Mouse (Mus musculus) C2C12 (cell line): ENCODE results near the gene Klc3. TPM values are rescaled to one million over a fixed set of nuclear protein-coding genes. Genes with fewer than 3 reads are reported as not detected.

ENCODE experiments used
- H3K27me3 ChIP-seq: one replicate; pipeline ENCODE4 v1.6.1; 2011; ENCODE audit not compliant: control insufficient read depth, insufficient read depth, insufficient read length
- H3K36me3 ChIP-seq: one replicate; pipeline ENCODE4 v1.6.1; 2011; ENCODE audit not compliant: control insufficient read depth, insufficient read depth
- H3K4me3 ChIP-seq: one replicate; pipeline ENCODE4 v1.5.1; 2011; ENCODE audit warnings: mild to moderate bottlenecking, control low read depth; ENCODE audit not compliant: poor library complexity, insufficient read depth, severe bottlenecking
- H3K79me2 ChIP-seq: one replicate; pipeline ENCODE4 v1.6.1; 2011; ENCODE audit not compliant: control insufficient read depth, insufficient read depth
- H3K79me3 ChIP-seq: one replicate; pipeline ENCODE4 v1.6.1; 2011; ENCODE audit warnings: low read depth, control low read depth
- H3ac ChIP-seq: one replicate; pipeline ENCODE3; 2011; ENCODE audit warnings: low read depth; ENCODE audit not compliant: control insufficient read depth, insufficient read length
- CEBPB ChIP-seq: IDR thresholded peaks from one replicate; pipeline ENCODE4 v1.6.1; 2011; ENCODE audit warnings: low read depth, mild to moderate bottlenecking, control low read depth, moderate library complexity
- CTCF ChIP-seq: IDR thresholded peaks from one replicate; pipeline ENCODE4 v1.5.1; 2011; ENCODE audit not compliant: control insufficient read depth, insufficient read depth, insufficient read length
- FOSL1 ChIP-seq: IDR thresholded peaks from one replicate; pipeline ENCODE4 v1.8.0; 2011; ENCODE audit warnings: mild to moderate bottlenecking, low read length; ENCODE audit not compliant: poor library complexity, insufficient read depth, severe bottlenecking
- MAX ChIP-seq: IDR thresholded peaks from one replicate; pipeline ENCODE4 v1.6.1; 2011; ENCODE audit warnings: mild to moderate bottlenecking, control low read depth
- MYOD1 ChIP-seq: IDR thresholded peaks from one replicate; pipeline ENCODE4 v1.6.1; 2011; ENCODE audit warnings: low read depth; ENCODE audit not compliant: control insufficient read depth, insufficient read length
- MYOG ChIP-seq: IDR thresholded peaks from one replicate; pipeline ENCODE4 v1.6.1; 2011; ENCODE audit not compliant: control insufficient read depth, insufficient read length; ENCODE audit errors: extremely low read depth
- USF1 ChIP-seq: IDR thresholded peaks from one replicate; pipeline ENCODE4 v1.6.1; 2011; ENCODE audit warnings: low read depth, mild to moderate bottlenecking, control low read depth, moderate library complexity
- long read RNA-seq, 2 experiments: library from polyadenylated mRNA; unstranded; transcript quantifications; one replicate each; pipeline ENCODE4 v2.0.0; 2019 to 2020
- polyA plus RNA-seq: library from polyadenylated mRNA; unstranded; fragments of >200 nt; fragmentation: generic; extraction: Trizol; gene quantifications from one replicate; pipeline ENCODE4 v1.2.1, GENCODE M21; 2012; ENCODE audit warnings: missing spikeins

The Klc3 gene
- polyA plus RNA-seq: 4.3 TPM
- long read RNA-seq, experiment 1, partial matches to known transcripts: 5 of 7 reads
- long read RNA-seq, experiment 1, other reads (novel, unspliced or antisense): 1 of 7 reads
- long read RNA-seq, experiment 2, partial matches to known transcripts: 3 of 7 reads
- long read RNA-seq, experiment 2, other reads (novel, unspliced or antisense): 0 of 7 reads

- Histone ChIP-seq H3K4me3 (no peak within 1 kb of the TSS), H3K27me3 (peaks cover 8% of the 10 kb centered on the region)
Measured at GRCm38 (mm10) chr7:19403731-19404296, at the start of gene Klc3. Klc3 (minus strand) TSS chr7:19404104.

GRCm38 (mm10) chr7:19449165-19449564 is 45.3 kb upstream of the Klc3 start:
- H3K36me3 ChIP-seq: no peaks in the 10 kb centered on the region

More at GRCm38 (mm10) chr7:19403731-19404296, at the start of gene Klc3:
- Histone ChIP-seq H3K36me3 (no peaks in the 10 kb centered on the region), H3ac (no peak within 1 kb of the TSS), H3K79me3 (no peaks in the 10 kb centered on the region), H3K79me2 (no peaks in the 10 kb centered on the region)
- TF ChIP-seq MYOD1 (no peak), MYOG (no peak), CTCF (no peak), USF1 (no peak), CEBPB (no peak), FOSL1 (no peak), MAX (no peak)

GRCm38 (mm10) chr7:19447689-19448088 is 43.8 kb upstream of the Klc3 start:
- Histone ChIP-seq H3K27me3 (no peaks in the 10 kb centered on the region), H3ac (no peak overlapping the region), H3K79me2 (no peaks in the 10 kb centered on the region), H3K36me3 (no peaks in the 10 kb centered on the region), H3K4me3 (no peak overlapping the region), H3K79me3 (peaks cover 2% of the 10 kb centered on the region)
- no peak for TF ChIP-seq MAX
- no peak for TF ChIP-seq MYOG
- TF ChIP-seq CEBPB: no peak
- TF ChIP-seq CTCF: no peak
- no peak for TF ChIP-seq FOSL1
- no peak for TF ChIP-seq MYOD1
- no peak for TF ChIP-seq USF1

More at GRCm38 (mm10) chr7:19449165-19449564, 45.3 kb upstream of the Klc3 start:
- Histone ChIP-seq H3K4me3 (no peak overlapping the region), H3ac (no peak overlapping the region), H3K79me3 (peaks cover 2% of the 10 kb centered on the region), H3K79me2 (no peaks in the 10 kb centered on the region), H3K27me3 (no peaks in the 10 kb centered on the region)
- no peak for TF ChIP-seq MYOD1
- TF ChIP-seq CTCF: no peak
- no peak for TF ChIP-seq MYOG
- no peak for TF ChIP-seq USF1
- no peak for TF ChIP-seq CEBPB

- Histone ChIP-seq H3ac (no peak overlapping the region), H3K79me2 (no peaks in the 10 kb centered on the region), H3K4me3 (no peak overlapping the region), H3K79me3 (no peaks in the 10 kb centered on the region), H3K36me3 (no peaks in the 10 kb centered on the region), H3K27me3 (no peaks in the 10 kb centered on the region)
- TF ChIP-seq CEBPB: no peak
- no peak for TF ChIP-seq MYOG
- no peak for TF ChIP-seq USF1
Measured at GRCm38 (mm10) chr7:19444801-19445200, 40.9 kb upstream of the Klc3 start.

- no peaks in the 10 kb centered on the region for H3K27me3 ChIP-seq
- no peaks in the 10 kb centered on the region for H3K79me2 ChIP-seq
- H3K4me3 ChIP-seq: no peak overlapping the region
- H3ac ChIP-seq: no peak overlapping the region
- no peak for TF ChIP-seq MYOD1
- no peak for TF ChIP-seq CTCF
- TF ChIP-seq CEBPB: no peak
- no peak for TF ChIP-seq FOSL1
- no peak for TF ChIP-seq MYOG
- no peak for TF ChIP-seq MAX
- H3K36me3 ChIP-seq: no peaks in the 10 kb centered on the region
- no peaks in the 10 kb centered on the region for H3K79me3 ChIP-seq
Measured at GRCm38 (mm10) chr7:19443344-19443743, 39.4 kb upstream of the Klc3 start.

GRCm38 (mm10) chr7:19441448-19442091 is 37.7 kb upstream of the Klc3 start:
- Histone ChIP-seq H3ac (no peak overlapping the region), H3K79me3 (no peaks in the 10 kb centered on the region), H3K27me3 (no peaks in the 10 kb centered on the region), H3K79me2 (no peaks in the 10 kb centered on the region), H3K36me3 (no peaks in the 10 kb centered on the region), H3K4me3 (no peak overlapping the region)
- no peak for TF ChIP-seq FOSL1
- TF ChIP-seq CEBPB: no peak
- TF ChIP-seq MYOG: no peak
- TF ChIP-seq MAX: no peak
